Mouse (Mus musculus) myocyte (in vitro differentiated cells): ENCODE data around the gene Ly75.

Experiments
- CEBPB ChIP-seq: IDR thresholded peaks from 2 replicates; pipeline ENCODE4 v1.6.1; 2011; ENCODE audit warnings: mild to moderate bottlenecking, moderate library complexity; ENCODE audit not compliant: poor library complexity, insufficient read depth, severe bottlenecking
- E2F4 ChIP-seq: IDR thresholded peaks from one replicate; pipeline ENCODE4 v1.6.1; 2011; ENCODE audit warnings: mild to moderate bottlenecking, control low read depth, moderate library complexity; ENCODE audit not compliant: insufficient read depth
- MAX ChIP-seq: IDR thresholded peaks from one replicate; pipeline ENCODE4 v1.6.1; 2011; ENCODE audit warnings: low read depth, mild to moderate bottlenecking, control low read depth
- MYOD1 ChIP-seq, 3 experiments: IDR thresholded peaks; one replicate each; pipeline ENCODE4 v1.6.1; 2011; ENCODE audit warnings: control low read depth in 2 of 3, low read depth in 2 of 3, mild to moderate bottlenecking in 2 of 3, moderate library complexity in 1 of 3; ENCODE audit not compliant: insufficient read length in 2 of 3, control insufficient read depth in 1 of 3
- MYOG ChIP-seq, 3 experiments: IDR thresholded peaks; one replicate each; pipeline ENCODE4 v1.6.1; 2011; ENCODE audit warnings: control low read depth in 2 of 3, low read depth in 2 of 3, mild to moderate bottlenecking in 2 of 3; ENCODE audit not compliant: insufficient read length in 2 of 3, control insufficient read depth in 1 of 3, insufficient read depth in 1 of 3
- POLR2A ChIP-seq: IDR thresholded peaks from one replicate; pipeline ENCODE4 v1.6.1; 2011; ENCODE audit warnings: low read depth, mild to moderate bottlenecking, control low read depth, moderate library complexity; ENCODE audit not compliant: insufficient read length
- POLR2AphosphoS2 ChIP-seq: IDR thresholded peaks from one replicate; pipeline ENCODE4 v1.6.1; 2011; ENCODE audit warnings: low read depth, control low read depth; ENCODE audit not compliant: insufficient read length
- TCF12 ChIP-seq: IDR thresholded peaks from one replicate; pipeline ENCODE4 v1.6.1; 2011; ENCODE audit warnings: mild to moderate bottlenecking, control low read depth; ENCODE audit not compliant: poor library complexity, insufficient read depth, severe bottlenecking
- TCF3 ChIP-seq: IDR thresholded peaks from one replicate; pipeline ENCODE4 v1.6.1; 2011; ENCODE audit warnings: low read depth, control low read depth; ENCODE audit not compliant: insufficient read length
- USF1 ChIP-seq: IDR thresholded peaks from one replicate; pipeline ENCODE4 v1.6.1; 2011; ENCODE audit warnings: low read depth, mild to moderate bottlenecking, control low read depth, moderate library complexity

DNA sequence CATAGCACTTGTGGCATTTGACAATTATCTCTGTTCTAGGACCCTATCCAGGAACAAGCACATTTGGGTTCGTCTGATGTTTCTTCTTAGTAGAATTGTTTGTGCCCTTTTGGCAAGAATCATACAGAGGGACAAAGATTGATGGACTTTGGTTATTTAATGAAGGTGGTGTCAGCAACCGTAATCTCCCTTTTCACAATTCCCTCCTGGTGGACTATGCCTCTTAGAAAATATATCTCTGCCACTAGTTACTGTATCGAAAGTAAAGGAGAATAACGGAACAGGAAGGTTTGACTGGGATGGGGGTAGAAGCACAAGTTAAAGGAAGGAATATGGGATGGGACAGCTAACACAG is 98.7 kb downstream of the Ly75 start, which contains the start of gene Cd302:
- TF ChIP-seq POLR2A, result no peak
- TF ChIP-seq TCF3, result no peak
- no peak for TF ChIP-seq MYOD1 (IDR thresholded peaks at IDR 0.05; ENCODE audit: control insufficient read depth in 1 of 3, insufficient read length in 2 of 3, low read depth in 2 of 3)
- TF ChIP-seq TCF12, result no peak
- no peak for TF ChIP-seq MAX
- TF ChIP-seq CEBPB, result no peak
- TF ChIP-seq E2F4, result no peak
- no peak for TF ChIP-seq POLR2AphosphoS2
- TF ChIP-seq USF1, result no peak
- no peak for TF ChIP-seq MYOG (IDR thresholded peaks at IDR 0.05; ENCODE audit: control insufficient read depth in 1 of 3, insufficient read depth in 1 of 3, insufficient read length in 2 of 3, low read depth in 2 of 3)
